Mouse (Mus musculus): Measurements from ENCODE around the gene Gckr. TPM values are rescaled to one million over a fixed set of nuclear protein-coding genes. Genes with fewer than 3 reads are reported as not detected.

Gene Gckr
- polyA plus RNA-seq, 1 experiment, result 0.98 TPM

GRCm38 (mm10) chr5:31290521-31291360 lies 6.5 kb upstream of the Gckr start, which contains the start of gene Ift172:
TSS of gene Ift172 (minus strand) at chr5:31291116.
- H3K27ac ChIP-seq (ENCODE audit: insufficient read depth, low read length), result peak within 1 kb of the TSS; percentile 11; the same call in 1 of the 2 replicates
- H3K4me1 ChIP-seq (ENCODE audit: control insufficient read depth, insufficient read depth, low read length), result peaks cover 3% of the 10 kb centered on the region; the same call in 1 of the 2 replicates
- TF ChIP-seq CTCF (IDR thresholded peaks at IDR 0.05; ENCODE audit: extremely low read depth, insufficient read depth, low read length), result no peak
- TF ChIP-seq POLR2A (IDR thresholded peaks at IDR 0.05; ENCODE audit: extremely low read depth, insufficient read depth, low read length), result peak; percentile 87
- H3K4me3 ChIP-seq (ENCODE audit: insufficient read depth, low read length), result peak within 1 kb of the TSS; percentile 49

GRCm38 (mm10) chr5:31291361-31291688 lies 5.9 kb upstream of the Gckr start:
- Histone ChIP-seq H3K4me3 (ENCODE audit: insufficient read depth, low read length) (peak overlapping the region; percentile 49), H3K4me1 (ENCODE audit: control insufficient read depth, insufficient read depth, low read length) (peaks cover 3% of the 10 kb centered on the region; the same call in 1 of the 2 replicates), H3K27ac (ENCODE audit: insufficient read depth, low read length) (peak overlapping the region; percentile 11; the same call in 1 of the 2 replicates)
- no peak for TF ChIP-seq CTCF (IDR thresholded peaks at IDR 0.05; ENCODE audit: extremely low read depth, insufficient read depth, low read length)
- TF ChIP-seq POLR2A (IDR thresholded peaks at IDR 0.05; ENCODE audit: extremely low read depth, insufficient read depth, low read length), result no peak

- peaks cover 3% of the 10 kb centered on the region; the same call in 1 of the 2 replicates for H3K4me1 ChIP-seq (ENCODE audit: control insufficient read depth, insufficient read depth, low read length)
- TF ChIP-seq POLR2A (IDR thresholded peaks at IDR 0.05; ENCODE audit: extremely low read depth, insufficient read depth, low read length) (no peak), CTCF (IDR thresholded peaks at IDR 0.05; ENCODE audit: extremely low read depth, insufficient read depth, low read length) (no peak)
- H3K4me3 ChIP-seq (ENCODE audit: insufficient read depth, low read length), result peak overlapping the region; percentile 84
- peak overlapping the region; percentile 82 for H3K27ac ChIP-seq (ENCODE audit: insufficient read depth, low read length)
Measured at GRCm38 (mm10) chr5:31294964-31295605, 2.2 kb upstream of the Gckr start.

- Histone ChIP-seq H3K4me3 (ENCODE audit: insufficient read depth, low read length) (peak within 1 kb of the TSS; percentile 84), H3K4me1 (ENCODE audit: control insufficient read depth, insufficient read depth, low read length) (peaks cover 3% of the 10 kb centered on the region; the same call in 1 of the 2 replicates), H3K27ac (ENCODE audit: insufficient read depth, low read length) (peak within 1 kb of the TSS; percentile 82)
- TF ChIP-seq POLR2A (IDR thresholded peaks at IDR 0.05; ENCODE audit: extremely low read depth, insufficient read depth, low read length) (peak; percentile 38; the same call in 1 of the 2 replicates), CTCF (IDR thresholded peaks at IDR 0.05; ENCODE audit: extremely low read depth, insufficient read depth, low read length) (no peak)
Measured at GRCm38 (mm10) chr5:31295606-31296141, 1.6 kb upstream of the Gckr start, which contains the start of gene Fndc4. TSS of gene Fndc4 (minus strand) at chr5:31296080.

GRCm38 (mm10) chr5:31297981-31298380 lies 738 bp downstream of the Gckr start:
- TF ChIP-seq CTCF (IDR thresholded peaks at IDR 0.05; ENCODE audit: extremely low read depth, insufficient read depth, low read length), result no peak
- no peak for TF ChIP-seq POLR2A (IDR thresholded peaks at IDR 0.05; ENCODE audit: extremely low read depth, insufficient read depth, low read length)
- Histone ChIP-seq H3K27ac (ENCODE audit: insufficient read depth, low read length) (no peak overlapping the region), H3K4me1 (ENCODE audit: control insufficient read depth, insufficient read depth, low read length) (peaks cover 5% of the 10 kb centered on the region; the same call in 1 of the 2 replicates), H3K4me3 (ENCODE audit: insufficient read depth, low read length) (no peak overlapping the region)

GRCm38 (mm10) chr5:31298486-31298885 lies 1.2 kb downstream of the Gckr start:
- TF ChIP-seq POLR2A (IDR thresholded peaks at IDR 0.05; ENCODE audit: extremely low read depth, insufficient read depth, low read length), result no peak
- TF ChIP-seq CTCF (IDR thresholded peaks at IDR 0.05; ENCODE audit: extremely low read depth, insufficient read depth, low read length), result no peak
- Histone ChIP-seq H3K4me3 (ENCODE audit: insufficient read depth, low read length) (no peak overlapping the region), H3K4me1 (ENCODE audit: control insufficient read depth, insufficient read depth, low read length) (peaks cover 5% of the 10 kb centered on the region; the same call in 1 of the 2 replicates), H3K27ac (ENCODE audit: insufficient read depth, low read length) (no peak overlapping the region)

GRCm38 (mm10) chr5:31301866-31302265 lies 4.6 kb downstream of the Gckr start:
- Histone ChIP-seq H3K27ac (ENCODE audit: insufficient read depth, low read length) (no peak overlapping the region), H3K4me1 (ENCODE audit: control insufficient read depth, insufficient read depth, low read length) (peaks cover 2% of the 10 kb centered on the region; the same call in 1 of the 2 replicates), H3K4me3 (ENCODE audit: insufficient read depth, low read length) (no peak overlapping the region)
- TF ChIP-seq POLR2A (IDR thresholded peaks at IDR 0.05; ENCODE audit: extremely low read depth, insufficient read depth, low read length) (no peak), CTCF (IDR thresholded peaks at IDR 0.05; ENCODE audit: extremely low read depth, insufficient read depth, low read length) (no peak)

GRCm38 (mm10) chr5:31303093-31303492 lies 5.8 kb downstream of the Gckr start:
- Histone ChIP-seq H3K4me3 (ENCODE audit: insufficient read depth, low read length) (no peak overlapping the region), H3K27ac (ENCODE audit: insufficient read depth, low read length) (no peak overlapping the region), H3K4me1 (ENCODE audit: control insufficient read depth, insufficient read depth, low read length) (peaks cover 2% of the 10 kb centered on the region; the same call in 1 of the 2 replicates)
- TF ChIP-seq POLR2A (IDR thresholded peaks at IDR 0.05; ENCODE audit: extremely low read depth, insufficient read depth, low read length) (no peak), CTCF (IDR thresholded peaks at IDR 0.05; ENCODE audit: extremely low read depth, insufficient read depth, low read length) (no peak)

- Histone ChIP-seq H3K27ac (ENCODE audit: insufficient read depth, low read length) (no peak overlapping the region), H3K4me1 (ENCODE audit: control insufficient read depth, insufficient read depth, low read length) (no peaks in the 10 kb centered on the region), H3K4me3 (ENCODE audit: insufficient read depth, low read length) (no peak overlapping the region)
- TF ChIP-seq CTCF (IDR thresholded peaks at IDR 0.05; ENCODE audit: extremely low read depth, insufficient read depth, low read length) (no peak), POLR2A (IDR thresholded peaks at IDR 0.05; ENCODE audit: extremely low read depth, insufficient read depth, low read length) (no peak)
Measured at GRCm38 (mm10) chr5:31312806-31313205, 15.6 kb downstream of the Gckr start.

Measured in cortical plate, adult 2 months (tissue).